Mouse (Mus musculus) spleen, postnatal 0 days (tissue): Measurements from ENCODE around the gene Kcnk3. TPM values are rescaled to one million over a fixed set of nuclear protein-coding genes. Genes with fewer than 3 reads are reported as not detected.

Experiments used
- polyA plus RNA-seq: library from polyadenylated mRNA; unstranded; fragments of >200 nt; fragmentation: Nextera tagmentation; extraction: Ambion mirVana; gene quantifications from 2 replicates; pipeline ENCODE4 v1.2.1, GENCODE M21; 2015

Gene Kcnk3
- polyA plus RNA-seq, result 1.5 and 2.7 TPM in 2 replicates

GRCm38 (mm10) chr5:30587681-30588300, at the start of gene Kcnk3:
Gene Kcnk3 (plus strand): TSS chr5:30588170.

GRCm38 (mm10) chr5:30545698-30546097, 42.3 kb upstream of the Kcnk3 start, which contains the start of gene Cib4:
Gene Cib4 (minus strand): TSS chr5:30545836.

GRCm38 (mm10) chr5:30647815-30648560, 60.0 kb downstream of the Kcnk3 start, which contains the start of gene Slc35f6:
Gene Slc35f6 (plus strand): TSS chr5:30647933.

GRCm38 (mm10) chr5:30666391-30667195, 78.6 kb downstream of the Kcnk3 start, which contains the start of gene Cenpa:
Gene Cenpa (plus strand): TSS chr5:30666777.

Other genes with a start within 250 kb of the Kcnk3 start
- 0.02 TPM in 1 of 2 replicates, not detected in the other for gene Otof, start 126.2 kb upstream of the Kcnk3 start, polyA plus RNA-seq
- not detected in 2 replicates for gene 1700001C02Rik, start 122.1 kb upstream of the Kcnk3 start, polyA plus RNA-seq
- not detected in 2 replicates for gene Cib4, start 42.3 kb upstream of the Kcnk3 start, polyA plus RNA-seq
- 8.8 and 15.2 TPM in 2 replicates for gene Slc35f6, start 59.8 kb downstream of the Kcnk3 start, polyA plus RNA-seq
- 329 and 365 TPM in 2 replicates for gene Cenpa, start 78.6 kb downstream of the Kcnk3 start, polyA plus RNA-seq
- 0.36 and 0.65 TPM in 2 replicates for gene Dpysl5, start 123.4 kb downstream of the Kcnk3 start, polyA plus RNA-seq
- gene Mapre3, start 226.5 kb downstream of the Kcnk3 start, polyA plus RNA-seq, result 3.3 and 4.7 TPM in 2 replicates